Mouse (Mus musculus) thymus, postnatal 10 days (tissue): ENCODE results near the gene 6030458C11Rik.

Experiments used
- DNase-seq, 2 experiments: peaks; one replicate each; pipeline ENCODE4 v3.0.0; 2021; ENCODE audit warnings: low spot score in 2 of 2

The 6030458C11Rik gene

DNA sequence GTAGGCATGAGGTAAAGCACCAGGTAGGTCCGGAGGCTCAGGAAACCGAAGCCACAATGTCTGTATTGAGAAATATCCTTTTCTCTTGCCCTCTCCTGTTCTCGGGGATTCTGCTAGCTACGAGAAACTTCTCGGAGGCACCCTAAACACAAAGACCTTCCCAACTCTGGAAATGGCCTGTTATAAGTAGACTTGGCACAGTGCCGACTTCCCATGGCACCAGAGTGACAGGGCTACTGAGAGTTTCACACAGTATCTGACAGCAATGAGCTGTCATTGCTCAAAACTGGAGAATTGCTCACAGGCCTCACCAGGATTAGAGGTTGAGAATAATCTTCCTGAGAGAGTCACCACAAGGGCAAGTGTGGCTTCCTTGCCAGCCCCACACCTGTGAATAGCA, 63.7 kb downstream of the 6030458C11Rik start:
- DNase-seq: no peak

DNA sequence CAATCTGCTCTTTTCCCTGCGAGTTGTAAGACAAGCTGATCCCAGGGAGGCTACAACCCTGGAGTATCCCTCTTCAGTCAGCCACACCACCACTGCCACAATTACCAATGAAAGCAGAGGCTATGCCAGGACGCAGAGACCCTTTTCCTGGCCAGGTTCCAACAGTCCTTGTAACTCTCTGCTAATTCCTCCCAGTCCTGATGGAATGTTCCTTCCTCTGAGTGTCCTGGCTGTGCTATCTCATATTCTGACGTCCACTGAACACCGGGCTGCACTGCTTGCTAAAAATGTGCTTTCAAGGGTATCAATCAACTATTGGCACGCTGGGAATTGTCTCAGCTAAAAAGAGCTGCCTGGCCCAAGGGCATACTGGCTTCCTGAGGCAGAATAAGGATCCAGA, 66.0 kb downstream of the 6030458C11Rik start:
- DNase-seq: no peak
